Mouse (Mus musculus): ENCODE measurements around the gene Cebpa.

- 0 out of 2 replicates have a peak, but pooled peaks have one; percentile 12 for TF ChIP-seq POLR2A (IDR thresholded peaks at IDR 0.05; ENCODE audit: extremely low read depth, insufficient read depth, low read length)
- TF ChIP-seq CTCF (IDR thresholded peaks at IDR 0.05; ENCODE audit: low read depth, low read length) = no peak
Measured at GRCm38 (mm10) chr7:35120146-35120691, 1.1 kb downstream of the Cebpa start.

Measured in liver, adult 2 months (tissue).